Mouse (Mus musculus): Measurements from ENCODE around the gene Gsg1l.

DNA sequence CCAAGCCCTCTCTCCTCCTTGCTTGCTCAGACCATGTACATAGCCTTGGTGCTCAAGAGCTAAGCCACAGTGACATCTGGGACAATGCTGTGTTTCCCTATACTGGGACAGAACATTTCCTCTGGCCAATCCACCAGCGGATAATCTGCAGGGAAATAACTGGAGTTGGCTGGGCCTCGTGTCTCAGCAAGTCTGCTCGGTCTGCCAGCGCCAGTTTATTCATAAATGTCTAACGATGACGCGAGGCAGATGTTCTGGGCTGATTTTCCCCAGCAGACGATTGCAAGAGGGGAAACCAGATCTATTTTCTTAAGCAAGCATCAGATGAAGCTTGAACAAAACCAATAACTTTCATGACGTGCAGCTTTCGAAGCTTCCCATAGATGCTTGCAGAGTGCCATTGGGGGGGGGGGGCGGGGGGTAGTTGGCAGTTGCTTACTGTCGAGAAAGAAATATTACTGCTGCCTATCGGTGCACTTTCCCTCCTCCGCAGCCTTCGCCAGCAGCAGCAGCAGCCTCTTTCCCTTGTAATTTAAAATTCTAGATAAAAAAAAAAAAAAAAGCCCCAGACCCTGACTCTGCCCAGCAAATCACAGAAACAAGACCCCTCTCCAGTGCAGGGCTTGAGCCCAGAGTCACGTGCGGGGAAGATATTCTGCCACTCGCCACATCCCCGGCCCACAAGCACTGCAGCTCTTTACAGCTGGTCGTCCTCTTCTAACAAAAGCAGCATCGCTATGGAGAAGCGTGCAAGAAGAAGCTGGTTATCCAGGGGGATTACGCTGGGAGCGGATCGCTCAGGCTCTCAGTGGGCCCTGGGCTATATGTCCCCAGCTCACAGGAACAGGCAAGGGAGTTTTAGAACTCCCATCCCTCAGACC is 43.6 kb downstream of the Gsg1l start:
- TF ChIP-seq GATA1 (IDR thresholded peaks at IDR 0.05; ENCODE audit: low read length) (no peak), TAL1 (IDR thresholded peaks at IDR 0.05; ENCODE audit: low read length) (no peak)

All from erythroblast, embryonic 14.5 days (primary cell).